Mouse (Mus musculus) hindbrain, embryonic 13.5 days (tissue): ENCODE measurements around the gene Elovl7. TPM values are rescaled to one million over a fixed set of nuclear protein-coding genes. Genes with fewer than 3 reads are reported as not detected.
A peak's percentile ranks its signal among the peaks of the same experiment; 100 is the strongest.

ENCODE experiments used
- ATAC-seq: fragments of 200-750 bp; cut with Nextera tagmentation; 2 replicates; pipeline ENCODE4 v1.8.0; 2017; ENCODE audit warnings: moderate TSS enrichment; ENCODE audit not compliant: low FRiP score
- H3K27ac ChIP-seq: fragments of 300-500 bp; sonication (generic); 2 replicates; pipeline ENCODE4 v1.5.1; 2015; ENCODE audit warnings: inconsistent platforms, mild to moderate bottlenecking, moderate library complexity
- H3K27me3 ChIP-seq: fragments of 300-500 bp; sonication (generic); 2 replicates; pipeline ENCODE4 v1.6.1; 2015; ENCODE audit warnings: mild to moderate bottlenecking, inconsistent platforms
- H3K36me3 ChIP-seq: fragments of 300-500 bp; sonication (generic); 2 replicates; pipeline ENCODE4 v1.6.1; 2015; ENCODE audit warnings: mild to moderate bottlenecking, inconsistent platforms
- H3K4me1 ChIP-seq: fragments of 300-500 bp; sonication (generic); replicated peaks from 2 replicates; pipeline ENCODE4 v1.6.1; 2015; ENCODE audit warnings: inconsistent platforms
- H3K4me2 ChIP-seq: fragments of 300-500 bp; sonication (generic); 2 replicates; pipeline ENCODE4 v1.6.1; 2015; ENCODE audit warnings: inconsistent platforms, mild to moderate bottlenecking, moderate library complexity
- H3K4me3 ChIP-seq: fragments of 300-500 bp; sonication (generic); 2 replicates; pipeline ENCODE4 v1.5.1; 2015; ENCODE audit warnings: mild to moderate bottlenecking, inconsistent platforms
- H3K9ac ChIP-seq: fragments of 300-500 bp; sonication (generic); 2 replicates; pipeline ENCODE4 v1.6.1; 2015; ENCODE audit warnings: mild to moderate bottlenecking, inconsistent platforms
- H3K9me3 ChIP-seq: fragments of 300-500 bp; sonication (generic); 2 replicates; pipeline ENCODE4 v1.6.1; 2016; ENCODE audit warnings: inconsistent platforms
- WGBS: fragments of 180-500 bp; shearing (Covaris S2); methylation state at CpG from one replicate; pipeline ENCODE4 v1.1.7; 2015; 5-methylcytosine and 5-hydroxymethylcytosine counted together
- polyA plus RNA-seq: library from polyadenylated mRNA; unstranded; fragments of >200 nt; fragmentation: Nextera tagmentation; extraction: Ambion mirVana; gene quantifications from 2 replicates; pipeline ENCODE4 v1.2.1, GENCODE M21; 2015

Gene Elovl7
- polyA plus RNA-seq, 1 experiment from 2014 or later = 2.4 TPM

DNA sequence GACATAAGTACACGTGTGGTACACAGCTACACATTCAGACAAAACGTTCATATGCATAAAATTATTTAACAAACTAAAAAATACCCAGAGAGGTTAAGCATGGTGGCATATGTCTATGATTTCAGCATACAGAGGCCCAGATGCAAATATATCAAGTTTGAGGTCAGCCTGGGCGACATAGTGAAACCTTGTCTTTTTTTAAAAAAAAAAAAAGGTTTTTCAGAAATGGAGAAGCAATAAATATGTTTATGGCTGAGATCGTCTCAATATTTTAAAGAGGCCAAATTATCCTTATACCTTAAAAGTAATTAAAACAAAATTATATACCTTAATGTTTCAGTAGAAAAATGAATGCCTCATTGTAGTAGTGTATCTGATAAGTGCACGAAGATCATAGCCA, 6.1 kb upstream of the Elovl7 start:
- H3K9ac ChIP-seq = no peak overlapping the region
- no peak for ATAC-seq
- no peak overlapping the region for H3K4me2 ChIP-seq
- H3K9me3 ChIP-seq = no peaks in the 10 kb centered on the region
- H3K4me1 ChIP-seq = no peaks in the 10 kb centered on the region
- H3K4me3 ChIP-seq = no peak overlapping the region
- WGBS = 74% methylated on average over 5 of the region's 5 CpGs
- H3K36me3 ChIP-seq = no peaks in the 10 kb centered on the region
- no peak overlapping the region for H3K27ac ChIP-seq
- H3K27me3 ChIP-seq = peaks cover 10% of the 10 kb centered on the region

DNA sequence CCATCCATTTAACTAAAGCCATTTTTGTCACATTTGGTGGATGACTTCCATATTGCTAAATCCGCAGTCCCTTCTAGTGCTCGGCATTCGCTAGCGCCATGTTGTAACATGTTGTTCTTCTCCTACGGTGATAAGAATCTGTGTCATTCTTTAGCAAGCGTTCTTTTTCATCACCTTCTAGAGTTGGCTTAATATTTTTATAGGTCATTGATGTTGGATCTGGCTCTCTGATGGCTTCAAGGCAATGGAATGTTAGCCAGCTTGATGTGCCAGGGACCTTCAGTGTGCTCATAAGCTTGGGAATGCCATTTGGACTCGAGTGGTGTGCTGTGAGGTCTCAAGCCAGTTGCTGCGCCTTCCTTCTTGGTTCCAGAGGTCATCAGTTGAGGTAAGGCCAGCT, 3.2 kb upstream of the Elovl7 start:
- ATAC-seq = no peak
- H3K4me1 ChIP-seq = peaks cover 12% of the 10 kb centered on the region
- H3K36me3 ChIP-seq = no peaks in the 10 kb centered on the region
- no peak overlapping the region for H3K4me2 ChIP-seq
- WGBS = 93% methylated on average over 8 of the region's 8 CpGs
- no peaks in the 10 kb centered on the region for H3K9me3 ChIP-seq
- H3K9ac ChIP-seq = no peak overlapping the region
- H3K4me3 ChIP-seq = no peak overlapping the region
- H3K27ac ChIP-seq = no peak overlapping the region
- H3K27me3 ChIP-seq = peaks cover 37% of the 10 kb centered on the region

- no peak overlapping the region for H3K4me3 ChIP-seq
- 50% methylated on average over 5 of the region's 5 CpGs for WGBS
Measured at GRCm38 (mm10) chr13:108212397-108213018, 1.7 kb upstream of the Elovl7 start.

GRCm38 (mm10) chr13:108214485-108215107, 392 bp downstream of the Elovl7 start:
- peaks cover 12% of the 10 kb centered on the region for H3K4me1 ChIP-seq
- peak overlapping the region; percentile 77 for H3K4me3 ChIP-seq
- peak overlapping the region; percentile 78 for H3K9ac ChIP-seq
- WGBS = under 1% methylated on average over 49 of the region's 50 CpGs
- H3K27ac ChIP-seq = no peak overlapping the region
- H3K27me3 ChIP-seq = peaks cover 53% of the 10 kb centered on the region
- peak; percentile 81; the same call in 1 of the 2 replicates for ATAC-seq
- H3K4me2 ChIP-seq = peak overlapping the region; percentile 100
- H3K9me3 ChIP-seq = no peaks in the 10 kb centered on the region
- H3K36me3 ChIP-seq = no peaks in the 10 kb centered on the region

More at GRCm38 (mm10) chr13:108212397-108213018, 1.7 kb upstream of the Elovl7 start:
- Histone ChIP-seq H3K9ac (no peak overlapping the region), H3K4me2 (no peak overlapping the region), H3K27ac (no peak overlapping the region), H3K4me1 (peaks cover 12% of the 10 kb centered on the region), H3K9me3 (no peaks in the 10 kb centered on the region), H3K36me3 (no peaks in the 10 kb centered on the region), H3K27me3 (peaks cover 46% of the 10 kb centered on the region)
- no peak for ATAC-seq

- no peak for ATAC-seq
- no peak overlapping the region for H3K27ac ChIP-seq
- 2% methylated on average over 12 of the region's 12 CpGs for WGBS
Measured at GRCm38 (mm10) chr13:108215231-108215780, 1.1 kb downstream of the Elovl7 start.

GRCm38 (mm10) chr13:108219773-108220172, 5.6 kb downstream of the Elovl7 start:
- no peaks in the 10 kb centered on the region for H3K36me3 ChIP-seq
- 73% methylated on average over 7 of the region's 7 CpGs for WGBS
- ATAC-seq = no peak

More at GRCm38 (mm10) chr13:108215231-108215780, 1.1 kb downstream of the Elovl7 start:
- H3K9ac ChIP-seq = peak overlapping the region; percentile 78; the same call in 1 of the 2 replicates
- peak overlapping the region; percentile 100 for H3K4me2 ChIP-seq
- no peaks in the 10 kb centered on the region for H3K36me3 ChIP-seq
- H3K4me1 ChIP-seq = peaks cover 12% of the 10 kb centered on the region
- peaks cover 53% of the 10 kb centered on the region for H3K27me3 ChIP-seq
- peak overlapping the region; percentile 77 for H3K4me3 ChIP-seq
- H3K9me3 ChIP-seq = no peaks in the 10 kb centered on the region

GRCm38 (mm10) chr13:108229191-108229590, 15.0 kb downstream of the Elovl7 start:
- 84% methylated on average over 3 of the region's 3 CpGs for WGBS
- no peak overlapping the region for H3K9ac ChIP-seq
- no peaks in the 10 kb centered on the region for H3K27me3 ChIP-seq
- H3K4me3 ChIP-seq = no peak overlapping the region
- no peaks in the 10 kb centered on the region for H3K9me3 ChIP-seq
- no peak overlapping the region for H3K4me2 ChIP-seq
- no peak overlapping the region for H3K27ac ChIP-seq
- ATAC-seq = no peak
- no peaks in the 10 kb centered on the region for H3K4me1 ChIP-seq
- H3K36me3 ChIP-seq = no peaks in the 10 kb centered on the region

More at GRCm38 (mm10) chr13:108219773-108220172, 5.6 kb downstream of the Elovl7 start:
- H3K9ac ChIP-seq = no peak overlapping the region
- peaks cover 27% of the 10 kb centered on the region for H3K27me3 ChIP-seq
- no peak overlapping the region for H3K4me2 ChIP-seq
- no peak overlapping the region for H3K27ac ChIP-seq
- H3K9me3 ChIP-seq = no peaks in the 10 kb centered on the region
- H3K4me3 ChIP-seq = no peak overlapping the region
- H3K4me1 ChIP-seq = peaks cover 7% of the 10 kb centered on the region

DNA sequence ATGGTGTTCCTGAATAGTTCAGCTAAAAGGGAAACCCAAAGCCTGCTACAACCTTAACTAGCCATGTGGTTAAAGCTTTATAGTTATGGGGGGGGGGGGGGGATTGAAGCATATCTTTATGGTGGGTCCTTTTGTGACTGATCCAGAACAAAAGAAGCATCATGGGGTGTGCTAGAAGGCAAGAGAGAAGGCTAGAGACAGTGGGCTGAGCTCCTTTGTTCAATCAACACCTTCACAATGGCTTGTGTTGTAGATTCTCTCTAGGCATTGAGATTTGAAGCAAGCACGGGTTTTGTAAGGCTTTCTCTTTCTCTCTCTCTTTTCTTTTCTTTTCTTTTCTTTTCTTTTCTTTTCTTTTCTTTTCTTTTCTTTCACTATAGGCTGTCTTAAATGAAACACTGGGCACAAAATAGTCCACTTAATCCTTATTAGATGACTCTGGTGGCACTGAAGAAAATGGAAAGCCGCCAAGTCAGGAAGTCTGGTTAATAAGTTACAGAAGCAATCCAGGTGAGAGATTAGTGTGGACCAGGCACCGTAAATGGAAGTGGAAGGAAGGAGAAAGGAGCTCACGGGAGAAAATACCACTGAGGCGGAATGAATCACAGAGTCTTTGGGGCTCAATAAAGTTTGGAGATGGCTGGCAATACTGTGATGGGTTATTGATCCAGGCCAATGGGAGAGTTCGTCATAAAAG, 15.6 kb downstream of the Elovl7 start:
- 66% methylated on average over 6 of the region's 6 CpGs for WGBS
- no peak overlapping the region for H3K9ac ChIP-seq
- no peak overlapping the region for H3K4me2 ChIP-seq
- ATAC-seq = no peak
- no peaks in the 10 kb centered on the region for H3K4me1 ChIP-seq
- H3K4me3 ChIP-seq = no peak overlapping the region
- H3K36me3 ChIP-seq = no peaks in the 10 kb centered on the region
- H3K27ac ChIP-seq = no peak overlapping the region
- H3K27me3 ChIP-seq = no peaks in the 10 kb centered on the region
- no peaks in the 10 kb centered on the region for H3K9me3 ChIP-seq

DNA sequence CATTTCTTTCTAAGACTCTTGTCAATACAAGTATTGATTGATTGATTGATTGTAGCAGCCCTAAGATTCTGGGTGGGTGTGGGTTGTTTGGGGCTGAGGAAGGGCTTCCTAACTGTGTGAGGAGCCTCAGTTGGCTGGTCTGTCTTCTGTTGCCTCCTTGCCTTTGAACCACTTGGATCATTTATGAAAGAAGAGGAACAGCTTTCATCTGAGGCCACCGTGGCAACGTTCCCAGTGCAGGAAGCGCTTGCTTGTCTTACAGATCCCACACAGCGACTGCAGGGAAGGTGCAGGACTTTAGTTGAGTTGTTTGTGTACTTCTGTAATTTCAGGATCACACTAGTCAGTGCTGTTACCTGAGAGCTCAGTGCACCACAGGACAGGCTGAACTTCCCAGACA, 25.8 kb downstream of the Elovl7 start:
- Histone ChIP-seq H3K9me3 (no peaks in the 10 kb centered on the region), H3K9ac (no peak overlapping the region), H3K36me3 (no peaks in the 10 kb centered on the region), H3K4me1 (no peaks in the 10 kb centered on the region), H3K27me3 (no peaks in the 10 kb centered on the region), H3K4me3 (no peak overlapping the region), H3K4me2 (no peak overlapping the region), H3K27ac (no peak overlapping the region)
- WGBS = 81% methylated on average over 4 of the region's 4 CpGs
- no peak for ATAC-seq

DNA sequence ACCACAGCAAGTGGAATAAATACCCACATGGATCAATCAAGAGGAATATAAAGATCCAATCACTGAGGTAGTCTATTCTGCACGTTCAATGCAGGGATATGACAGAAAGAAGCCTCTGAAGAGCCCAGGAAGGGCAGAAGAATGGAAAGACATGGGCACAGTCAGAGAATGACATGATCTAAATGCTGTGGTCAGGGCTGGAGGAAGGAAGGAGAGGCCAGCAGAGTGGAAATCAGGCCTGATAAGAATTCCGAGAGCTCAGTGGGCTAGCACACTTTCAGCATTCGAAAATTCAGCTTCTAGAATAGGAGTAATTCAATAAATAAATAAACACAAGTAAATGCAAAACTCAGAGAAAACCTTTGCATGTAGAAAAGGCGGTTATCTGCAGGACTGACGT, 27.5 kb downstream of the Elovl7 start:
- H3K9me3 ChIP-seq = no peaks in the 10 kb centered on the region
- no peak overlapping the region for H3K4me2 ChIP-seq
- no peak overlapping the region for H3K27ac ChIP-seq
- H3K4me3 ChIP-seq = no peak overlapping the region
- no peaks in the 10 kb centered on the region for H3K27me3 ChIP-seq
- ATAC-seq = no peak
- 80% methylated on average over 5 of the region's 5 CpGs for WGBS
- no peak overlapping the region for H3K9ac ChIP-seq
- no peaks in the 10 kb centered on the region for H3K36me3 ChIP-seq
- H3K4me1 ChIP-seq = no peaks in the 10 kb centered on the region

- ATAC-seq = no peak
- WGBS = 83% methylated on average over 11 of the region's 11 CpGs
- Histone ChIP-seq H3K27me3 (no peaks in the 10 kb centered on the region), H3K9me3 (no peaks in the 10 kb centered on the region), H3K4me2 (no peak overlapping the region), H3K4me1 (no peaks in the 10 kb centered on the region), H3K9ac (no peak overlapping the region), H3K4me3 (no peak overlapping the region), H3K36me3 (no peaks in the 10 kb centered on the region), H3K27ac (no peak overlapping the region)
Measured at GRCm38 (mm10) chr13:108245086-108245697, 31.0 kb downstream of the Elovl7 start.

GRCm38 (mm10) chr13:108251106-108251505, 36.9 kb downstream of the Elovl7 start:
- Histone ChIP-seq H3K27ac (no peak overlapping the region), H3K9ac (no peak overlapping the region), H3K4me1 (no peaks in the 10 kb centered on the region), H3K36me3 (no peaks in the 10 kb centered on the region), H3K4me3 (no peak overlapping the region), H3K4me2 (no peak overlapping the region), H3K27me3 (no peaks in the 10 kb centered on the region), H3K9me3 (no peaks in the 10 kb centered on the region)
- WGBS = 94% methylated on average over 5 of the region's 5 CpGs
- no peak for ATAC-seq
